Mouse (Mus musculus): Measurements from ENCODE around the gene Megf6. TPM values are rescaled to one million over a fixed set of nuclear protein-coding genes. Genes with fewer than 3 reads are reported as not detected.

The Megf6 gene
- total RNA-seq (2021) = 1 to 10 TPM; 2.5 to 4.3 TPM
- long read RNA-seq, experiment 1, partial matches to known transcripts = 0 of 1 reads
- long read RNA-seq, experiment 1, other reads (novel, unspliced or antisense) = 1 of 1 reads
- long read RNA-seq, experiment 2, full-length matches to known transcripts = 1 of 4 reads
- long read RNA-seq, experiment 2, partial matches to known transcripts = 2 of 4 reads
- long read RNA-seq, experiment 2, other reads (novel, unspliced or antisense) = 1 of 4 reads

- DNase-seq (ENCODE audit: low spot score in 2 of 2) = no peak
Observed at GRCm38 (mm10) chr4:154170506-154171150, at the start of gene Megf6. Megf6 (plus strand) TSS chr4:154170730.

GRCm38 (mm10) chr4:154121800-154122199, 48.7 kb upstream of the Megf6 start:
- DNase-seq (ENCODE audit: low spot score in 2 of 2) = no peak

DNA sequence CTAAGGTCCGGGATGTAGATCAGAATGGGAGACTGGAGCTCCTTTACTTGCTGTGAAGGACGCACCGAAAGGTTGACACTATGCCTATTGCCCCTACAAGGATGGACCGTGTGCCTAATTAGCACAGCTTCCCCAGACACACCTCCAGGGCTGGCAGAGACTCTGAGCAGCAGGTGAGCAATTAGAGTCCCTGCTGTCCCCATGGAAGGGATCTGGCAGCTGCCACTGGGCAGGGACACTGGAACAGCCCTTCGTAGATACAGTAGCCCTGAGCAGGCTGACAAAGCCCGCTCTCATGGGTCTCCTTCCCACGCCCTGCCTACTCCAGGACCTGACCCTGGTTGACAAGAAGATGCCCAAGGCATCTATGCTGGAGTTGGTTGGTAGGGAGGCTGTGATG, 48.2 kb upstream of the Megf6 start:
- DNase-seq (ENCODE audit: low spot score in 2 of 2) = no peak

DNA sequence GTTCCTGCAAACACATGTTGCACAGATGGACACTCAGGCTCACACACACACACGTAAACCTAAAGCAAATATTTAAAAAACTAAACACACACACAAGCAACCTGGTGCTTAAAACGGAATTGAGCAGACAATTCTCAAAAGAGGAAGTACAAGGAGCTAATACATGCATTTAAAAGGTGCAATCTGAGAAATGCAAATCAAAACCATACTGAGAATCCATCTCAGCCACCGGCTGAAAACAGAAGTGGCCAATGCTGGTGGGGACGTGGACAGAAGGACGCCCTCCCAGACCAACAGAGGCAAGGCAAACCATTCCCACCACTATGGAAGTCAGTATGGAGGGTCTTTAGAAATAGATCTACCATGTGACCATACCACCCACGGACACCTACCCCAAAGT, 47.0 kb upstream of the Megf6 start:
- DNase-seq (ENCODE audit: low spot score in 2 of 2) = no peak

DNA sequence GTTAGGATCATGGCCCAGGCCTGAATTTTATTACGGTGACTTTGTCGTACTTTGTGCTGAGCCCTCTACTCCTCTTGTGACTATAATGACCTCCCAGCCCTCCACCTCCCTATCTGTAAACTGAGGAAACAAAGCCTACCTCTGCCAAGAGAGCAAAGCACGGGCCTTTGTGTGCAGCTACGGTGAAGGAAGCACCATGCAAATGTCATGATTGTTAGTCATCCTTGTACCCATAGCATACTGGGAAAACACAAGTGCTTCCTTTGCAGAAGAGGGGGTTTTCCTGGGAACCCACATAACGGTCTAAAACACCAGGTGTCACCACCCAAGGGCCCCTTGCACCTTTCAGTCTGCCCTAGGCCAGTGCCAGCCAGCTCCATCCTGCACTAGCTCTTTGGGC, 45.3 kb upstream of the Megf6 start:
- DNase-seq (ENCODE audit: low spot score in 2 of 2) = no peak

GRCm38 (mm10) chr4:154127273-154127672, 43.3 kb upstream of the Megf6 start:
- no peak for DNase-seq (ENCODE audit: low spot score in 2 of 2)

DNA sequence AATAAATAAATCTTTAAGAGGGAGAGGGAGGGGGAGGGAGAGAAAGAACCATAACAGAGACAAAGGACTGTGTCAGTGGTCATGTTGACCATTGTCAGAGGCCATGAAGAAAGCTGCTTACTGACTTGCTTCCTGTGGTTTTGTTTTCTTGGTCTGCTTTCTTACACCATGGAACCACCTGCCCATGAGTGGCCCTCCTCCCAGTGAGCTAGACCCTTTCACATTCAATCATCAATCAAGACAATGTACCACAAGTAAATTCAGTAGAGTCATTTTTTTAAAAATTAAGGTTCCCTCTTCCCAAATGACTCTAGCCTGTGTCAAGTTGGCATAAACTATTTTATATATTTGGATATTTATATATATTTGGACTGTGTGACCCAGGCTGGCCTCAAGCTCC, 40.6 kb upstream of the Megf6 start:
- DNase-seq (ENCODE audit: low spot score in 2 of 2) = no peak

DNA sequence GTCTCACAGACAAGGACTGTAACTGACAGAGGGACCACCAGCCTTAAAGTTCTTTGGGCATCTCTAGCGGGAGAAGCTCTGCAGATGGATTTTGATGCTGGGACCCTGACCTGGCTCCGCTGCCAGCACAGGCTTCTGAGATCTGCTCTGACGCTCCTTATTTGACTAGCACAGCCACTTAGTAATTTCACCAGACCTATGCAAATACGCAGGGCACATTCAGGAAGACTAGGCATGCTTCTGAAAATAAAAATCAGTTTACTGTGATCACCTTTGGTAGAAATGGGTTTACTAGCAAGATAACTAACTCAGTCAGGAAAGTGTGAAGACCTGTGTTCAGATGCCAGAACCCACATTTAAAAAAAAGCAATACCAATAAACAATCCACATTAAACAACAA, 38.6 kb upstream of the Megf6 start:
- DNase-seq (ENCODE audit: low spot score in 2 of 2) = no peak

DNA sequence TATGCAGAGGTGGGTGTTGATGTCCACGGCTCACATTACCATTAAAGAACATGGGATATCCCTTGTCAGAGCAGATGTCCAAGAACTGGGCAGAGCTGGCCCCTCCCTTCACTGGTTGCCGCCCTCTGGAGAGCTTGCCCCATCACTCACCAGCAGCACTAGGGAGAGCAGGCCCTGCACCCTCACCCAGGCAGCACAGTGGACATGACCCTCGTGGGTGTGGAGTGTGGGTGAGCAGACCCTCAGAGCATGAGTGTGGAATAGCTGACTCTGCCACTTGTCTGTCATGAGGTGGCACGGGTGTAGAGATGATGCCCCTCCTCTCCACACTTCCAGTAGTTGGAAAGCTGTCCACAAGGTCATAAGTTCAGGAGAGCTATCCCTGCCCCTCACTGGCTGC, 35.7 kb upstream of the Megf6 start:
- DNase-seq (ENCODE audit: low spot score in 2 of 2) = no peak

- DNase-seq (ENCODE audit: low spot score in 2 of 2) = no peak
Observed at GRCm38 (mm10) chr4:154137139-154137538, 33.4 kb upstream of the Megf6 start.

GRCm38 (mm10) chr4:154139671-154140181, 30.8 kb upstream of the Megf6 start:
- no peak for DNase-seq (ENCODE audit: low spot score in 2 of 2)

DNA sequence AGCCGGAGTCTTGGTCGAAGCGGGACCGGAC, 30.5 kb upstream of the Megf6 start, which contains the start of gene Trp73:
TSS of gene Trp73 (minus strand) at position 27 of the 31 bp plus-strand sequence.
- DNase-seq (ENCODE audit: low spot score in 2 of 2) = no peak

DNA sequence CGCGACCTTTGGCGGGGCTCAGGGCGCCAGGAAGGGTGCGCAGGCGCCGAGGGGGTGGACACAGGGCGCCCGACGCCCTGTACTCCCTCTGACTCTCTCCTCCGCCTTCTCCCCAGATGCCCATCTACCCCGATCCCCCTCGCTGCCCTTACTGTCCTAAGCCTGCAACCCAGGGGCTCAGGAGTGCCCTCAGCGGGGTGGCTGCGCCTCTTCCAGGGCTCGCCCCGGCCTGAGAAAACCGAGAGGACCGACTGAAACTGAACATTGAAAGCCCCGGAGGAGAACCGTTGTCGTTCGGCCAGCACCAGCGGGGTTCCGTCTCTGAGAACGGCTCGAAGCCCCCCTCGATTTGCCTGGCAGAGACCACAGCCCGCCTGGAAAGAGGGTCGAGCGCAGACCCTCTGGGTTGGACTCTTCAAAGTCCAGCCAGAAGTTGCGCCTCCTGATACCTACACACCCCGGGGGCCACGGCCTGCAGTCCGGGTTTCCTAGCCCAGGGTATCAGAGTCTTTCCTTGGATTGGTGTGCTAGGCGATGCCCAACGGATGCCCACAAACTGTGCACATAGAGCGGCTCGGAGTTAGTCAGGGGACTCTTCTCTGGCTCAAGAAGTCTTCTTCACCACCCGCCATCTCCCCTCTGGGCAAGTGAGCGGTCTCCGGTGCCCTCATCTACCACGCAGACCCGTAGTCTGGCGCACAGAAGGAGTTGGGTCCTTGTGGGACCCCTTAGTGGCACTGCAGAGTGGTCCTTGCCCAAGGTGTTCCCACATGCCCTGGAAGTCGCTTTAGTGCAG, 30.1 kb upstream of the Megf6 start:
- DNase-seq (ENCODE audit: low spot score in 2 of 2) = no peak

GRCm38 (mm10) chr4:154141009-154141867, 29.3 kb upstream of the Megf6 start:
- DNase-seq (ENCODE audit: low spot score in 2 of 2) = no peak

GRCm38 (mm10) chr4:154142211-154143040, 28.1 kb upstream of the Megf6 start, which contains the start of gene Wrap73:
Wrap73 (plus strand) TSS chr4:154142372.
- DNase-seq (ENCODE audit: low spot score in 2 of 2) = peak; percentile 80 to 83

- DNase-seq (ENCODE audit: low spot score in 2 of 2) = no peak
Observed at GRCm38 (mm10) chr4:154144712-154145111, 25.8 kb upstream of the Megf6 start.

- no peak for DNase-seq (ENCODE audit: low spot score in 2 of 2)
Observed at GRCm38 (mm10) chr4:154146342-154146741, 24.2 kb upstream of the Megf6 start.

GRCm38 (mm10) chr4:154154104-154154503, 16.4 kb upstream of the Megf6 start:
- DNase-seq (ENCODE audit: low spot score in 2 of 2) = no peak

DNA sequence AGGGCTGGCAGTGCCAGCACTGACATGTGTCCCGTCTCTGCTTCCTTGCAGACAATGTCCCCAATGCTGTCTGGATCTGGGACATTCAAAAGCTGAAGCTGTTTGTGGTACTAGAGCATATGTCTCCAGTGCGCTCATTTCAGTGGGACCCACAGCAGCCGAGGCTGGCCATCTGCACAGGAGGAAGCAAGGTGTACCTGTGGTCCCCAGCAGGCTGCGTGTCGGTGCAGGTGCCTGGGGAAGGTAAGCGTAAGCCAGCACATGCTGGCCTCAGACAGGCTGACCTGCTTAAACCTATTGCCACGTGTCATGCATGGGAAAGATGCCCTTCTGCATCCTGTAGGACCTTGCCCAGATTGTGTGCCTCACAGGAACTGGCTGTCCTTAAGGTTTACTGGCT, 14.5 kb upstream of the Megf6 start:
- DNase-seq (ENCODE audit: low spot score in 2 of 2) = no peak

DNA sequence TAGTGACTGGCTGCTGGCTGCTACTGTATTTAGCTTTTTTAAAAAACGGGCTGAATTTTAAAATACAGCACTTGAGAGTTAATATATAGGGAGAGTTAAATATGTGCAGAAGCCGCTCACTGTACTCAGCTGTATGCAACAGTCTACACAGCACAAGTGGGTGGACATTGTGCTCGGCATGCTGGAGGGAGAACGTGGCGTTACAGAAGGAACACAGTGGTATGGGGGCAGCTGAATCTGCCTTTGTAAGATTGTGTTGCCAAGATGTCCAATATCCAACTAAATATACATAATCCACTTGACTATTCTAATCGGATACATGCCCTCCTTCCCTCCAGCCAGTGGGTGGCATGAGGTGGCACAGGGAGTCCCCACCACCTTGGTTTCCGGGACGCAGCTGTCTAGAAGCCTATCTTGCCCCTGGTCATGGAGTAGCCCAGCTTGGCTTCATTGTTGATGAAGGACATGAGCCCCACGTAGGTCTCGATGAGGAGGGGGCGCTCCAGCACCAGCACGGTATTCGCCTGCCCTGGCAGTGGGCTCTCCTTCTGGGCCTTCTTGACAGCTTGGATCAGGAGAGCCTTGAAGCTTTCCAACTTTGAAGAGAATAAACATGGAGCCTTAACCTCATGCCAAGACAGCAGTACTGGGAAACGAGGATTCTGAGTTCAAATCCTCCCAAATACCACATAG, 12.4 kb upstream of the Megf6 start:
- no peak for DNase-seq (ENCODE audit: low spot score in 2 of 2)
